Mouse (Mus musculus) kidney, adult 2 months (tissue): Measurements from ENCODE around the gene Tubd1. TPM values are rescaled to one million over a fixed set of nuclear protein-coding genes. Genes with fewer than 3 reads are reported as not detected.

ENCODE experiments used
- DNase-seq: peaks from one replicate; pipeline ENCODE4 v3.0.0; 2021
- H3K27ac ChIP-seq: fragments of 200-500 bp; 2 replicates; pipeline ENCODE4 v1.5.1; 2012; ENCODE audit warnings: low read depth, low read length, control low read depth, inconsistent platforms; ENCODE audit not compliant: insufficient read depth
- H3K27me3 ChIP-seq: fragments of 200-500 bp; replicated peaks from 2 replicates; pipeline ENCODE4 v1.6.1; 2012; ENCODE audit warnings: mild to moderate bottlenecking, moderate library complexity, low read length, inconsistent platforms; ENCODE audit not compliant: control insufficient read depth, insufficient read depth
- H3K36me3 ChIP-seq: fragments of 200-500 bp; 2 replicates; pipeline ENCODE4 v1.6.1; 2012; ENCODE audit warnings: mild to moderate bottlenecking, moderate library complexity, low read length, inconsistent platforms; ENCODE audit not compliant: control insufficient read depth, insufficient read depth
- H3K4me1 ChIP-seq: fragments of 200-500 bp; 2 replicates; pipeline ENCODE4 v1.6.1; 2011; ENCODE audit warnings: low read length; ENCODE audit not compliant: control insufficient read depth, insufficient read depth
- H3K4me3 ChIP-seq: fragments of 200-500 bp; 2 replicates; pipeline ENCODE4 v1.5.1; 2011; ENCODE audit warnings: mild to moderate bottlenecking, low read depth, low read length, control low read depth; ENCODE audit not compliant: insufficient read depth
- CTCF ChIP-seq: fragments of 200-500 bp; conservative IDR thresholded peaks from 2 replicates; pipeline ENCODE4 v1.5.1; 2011; ENCODE audit warnings: low read depth, mild to moderate bottlenecking, control low read depth, low read length, moderate library complexity, mixed read lengths; ENCODE audit not compliant: insufficient read depth, insufficient read length
- POLR2A ChIP-seq: fragments of 200-500 bp; IDR thresholded peaks from one replicate; pipeline ENCODE4 v1.6.1; 2011; ENCODE audit warnings: low read depth, low read length, control low read depth
- WGBS: fragments of 180-500 bp; shearing (Covaris S2); methylation state at CpG from one replicate; pipeline ENCODE4 v1.1.7; 2018; 5-methylcytosine and 5-hydroxymethylcytosine counted together
- polyA plus RNA-seq: library from polyadenylated mRNA; depleted of rRNA; stranded (reverse); fragments of >200 nt; gene quantifications from 2 replicates; pipeline ENCODE4 v1.2.3, GENCODE M21; 2012

The Tubd1 gene
- polyA plus RNA-seq, 1 experiment: 2.8 TPM

DNA sequence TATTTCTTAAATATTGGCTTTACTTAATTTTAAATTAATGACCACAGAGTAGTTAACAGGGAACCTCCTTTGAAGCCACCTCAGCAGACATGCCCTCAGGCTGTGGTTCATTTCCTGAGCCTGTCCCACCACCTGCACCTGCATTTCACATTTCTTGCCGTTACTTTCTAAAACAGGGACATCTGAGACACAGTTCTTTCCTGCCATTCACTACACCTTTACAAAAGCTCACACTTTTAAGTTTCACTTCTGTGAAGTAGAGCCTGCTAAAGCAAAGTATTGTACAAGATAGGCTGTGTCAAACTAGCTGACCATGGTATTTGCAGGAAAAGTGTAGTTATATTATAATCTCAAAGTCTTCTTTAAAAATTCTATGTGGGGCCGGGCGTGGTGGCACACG lies 6.0 kb upstream of the Tubd1 start:
- no peak for DNase-seq
- no peak overlapping the region for H3K27ac ChIP-seq
- peaks cover 6% of the 10 kb centered on the region; the same call in 1 of the 2 replicates for H3K4me1 ChIP-seq
- TF ChIP-seq POLR2A (no peak), CTCF (no peak)
- WGBS: 83% methylated on average over 4 of the region's 4 CpGs
- H3K4me3 ChIP-seq: no peak overlapping the region
- H3K27me3 ChIP-seq: no peaks in the 10 kb centered on the region
- H3K36me3 ChIP-seq: no peaks in the 10 kb centered on the region

DNA sequence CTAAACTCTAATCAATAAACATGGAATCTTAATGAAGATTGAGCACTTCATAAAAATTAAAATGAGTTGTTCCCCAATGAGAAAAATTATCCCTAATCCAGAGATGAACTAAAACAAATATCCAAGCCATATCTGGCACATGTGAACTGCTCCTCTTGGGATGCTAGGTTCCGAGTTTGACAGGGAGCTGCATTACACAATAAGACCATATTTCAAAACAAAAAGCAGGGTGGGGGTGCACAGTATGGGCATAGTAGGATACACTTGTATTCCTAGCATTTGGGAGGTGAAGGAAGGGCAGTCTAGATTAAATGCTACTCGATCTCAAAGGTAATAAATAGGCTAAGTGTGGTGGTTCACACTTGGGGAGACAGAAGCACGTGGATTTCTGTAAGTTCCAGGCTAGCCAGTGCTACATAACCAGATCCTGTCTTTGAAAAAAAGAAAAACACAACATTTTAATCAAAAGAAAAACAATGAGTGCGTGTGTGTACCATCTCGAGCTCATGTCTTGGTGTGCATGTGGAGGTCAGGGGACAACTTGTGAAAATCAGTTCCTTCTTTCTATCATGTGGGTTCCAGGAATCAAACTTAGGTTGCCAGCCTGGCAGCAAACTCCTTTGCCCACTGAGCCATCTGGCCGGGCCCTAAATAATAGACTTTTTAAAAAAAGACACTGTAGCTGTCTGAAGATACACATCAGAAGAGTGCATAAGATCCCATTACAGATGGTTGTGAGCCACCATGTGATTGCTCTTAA lies 4.9 kb upstream of the Tubd1 start:
- Histone ChIP-seq H3K4me1 (peaks cover 7% of the 10 kb centered on the region; the same call in 1 of the 2 replicates), H3K27ac (no peak overlapping the region), H3K4me3 (no peak overlapping the region), H3K27me3 (no peaks in the 10 kb centered on the region), H3K36me3 (no peaks in the 10 kb centered on the region)
- WGBS: 76% methylated on average over 6 of the region's 6 CpGs
- no peak for TF ChIP-seq POLR2A
- no peak for DNase-seq

DNA sequence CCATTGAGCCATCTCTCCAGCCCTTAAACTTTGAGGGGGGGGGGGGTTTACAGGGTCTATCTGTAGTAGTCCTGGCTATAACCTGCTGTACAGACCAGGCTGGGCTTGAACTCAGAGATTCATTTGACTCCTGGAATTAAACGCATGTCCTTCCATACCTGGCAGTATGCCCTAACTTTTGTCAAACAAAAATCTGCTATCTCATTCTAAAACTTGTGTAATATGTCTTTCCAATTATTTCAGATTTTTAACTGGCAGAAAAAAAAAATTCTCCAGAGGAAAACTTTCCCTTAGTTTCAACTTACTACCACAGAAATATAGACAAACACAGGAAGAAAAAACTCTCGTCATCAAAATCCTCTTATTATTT lies 4.3 kb upstream of the Tubd1 start:
- 59% methylated on average over 2 of the region's 2 CpGs for WGBS

DNA sequence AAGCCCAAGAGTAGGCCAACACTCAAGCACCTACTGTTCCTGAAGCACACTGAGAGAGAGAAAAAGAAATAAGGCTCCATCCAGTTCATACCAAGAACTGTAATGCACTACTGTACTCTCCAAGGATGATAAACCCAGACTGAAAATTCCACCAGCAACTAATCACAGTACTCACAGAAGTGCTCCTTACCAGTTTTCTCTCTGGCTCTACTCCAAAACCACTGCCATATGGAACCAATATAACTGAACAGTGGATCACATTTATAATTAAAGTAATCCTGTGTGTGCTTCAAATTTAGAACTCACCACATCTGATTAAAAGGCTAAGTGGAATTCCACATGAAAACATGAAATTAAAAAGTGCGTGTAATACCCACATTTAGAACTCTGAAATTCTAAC lies 1.9 kb upstream of the Tubd1 start:
- no peak overlapping the region for H3K4me3 ChIP-seq
- WGBS: 75% methylated on average over 1 of the region's 1 CpGs
- no peaks in the 10 kb centered on the region for H3K36me3 ChIP-seq
- no peak overlapping the region for H3K27ac ChIP-seq
- peaks cover 10% of the 10 kb centered on the region; the same call in 1 of the 2 replicates for H3K4me1 ChIP-seq
- no peaks in the 10 kb centered on the region for H3K27me3 ChIP-seq
- DNase-seq: no peak
- TF ChIP-seq POLR2A (no peak), CTCF (no peak)

More for the DNA sequence above, 4.3 kb upstream of the Tubd1 start:
- no peak for TF ChIP-seq CTCF
- no peak for TF ChIP-seq POLR2A
- DNase-seq: no peak
- peaks cover 7% of the 10 kb centered on the region; the same call in 1 of the 2 replicates for H3K4me1 ChIP-seq
- H3K27me3 ChIP-seq: no peaks in the 10 kb centered on the region
- no peak overlapping the region for H3K4me3 ChIP-seq
- H3K27ac ChIP-seq: no peak overlapping the region
- H3K36me3 ChIP-seq: no peaks in the 10 kb centered on the region

DNA sequence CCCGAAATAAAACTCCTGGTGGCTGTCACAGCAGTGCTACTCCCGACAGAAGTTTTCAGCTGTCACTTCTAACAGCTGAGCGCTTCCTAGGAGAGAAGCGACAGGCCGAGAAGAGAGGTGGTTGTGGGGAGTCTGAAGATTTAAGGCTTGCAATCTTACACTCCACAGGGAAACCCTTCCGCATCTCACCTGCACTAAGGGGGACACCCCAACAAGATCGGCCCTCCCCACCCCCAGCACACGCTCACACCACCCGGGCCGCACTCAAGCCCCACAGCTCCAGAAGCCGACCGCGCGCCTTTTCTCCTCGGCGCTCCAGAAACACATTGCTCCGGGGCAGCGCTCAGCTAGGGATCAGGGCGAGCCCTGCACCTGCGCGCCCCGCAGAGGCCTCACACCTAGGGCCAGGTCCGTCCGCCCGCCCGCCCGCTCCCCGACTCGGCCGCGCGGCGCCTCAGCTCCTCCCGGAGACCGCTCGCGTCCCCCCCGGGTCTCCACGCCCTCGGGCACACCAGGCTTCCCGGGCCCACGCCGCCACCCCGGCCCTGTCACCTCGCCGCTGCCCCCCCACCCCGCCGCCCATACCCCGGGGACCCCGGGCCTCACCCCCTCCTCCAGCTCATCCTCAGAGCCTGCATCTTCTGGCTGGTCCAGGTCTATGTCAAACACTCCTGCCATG lies 692 bp upstream of the Tubd1 start:
- no peaks in the 10 kb centered on the region for H3K27me3 ChIP-seq
- TF ChIP-seq POLR2A (no peak), CTCF (no peak)
- H3K4me1 ChIP-seq: peaks cover 10% of the 10 kb centered on the region; the same call in 1 of the 2 replicates
- no peaks in the 10 kb centered on the region; the same call in 1 of the 2 replicates for H3K36me3 ChIP-seq
- H3K27ac ChIP-seq: peak overlapping the region; percentile 39; the same call in 1 of the 2 replicates
- H3K4me3 ChIP-seq: peak overlapping the region; percentile 84
- under 1% methylated on average over 50 of the region's 50 CpGs for whole genome bisulfite sequencing
- DNase-seq: peak; percentile 52

DNA sequence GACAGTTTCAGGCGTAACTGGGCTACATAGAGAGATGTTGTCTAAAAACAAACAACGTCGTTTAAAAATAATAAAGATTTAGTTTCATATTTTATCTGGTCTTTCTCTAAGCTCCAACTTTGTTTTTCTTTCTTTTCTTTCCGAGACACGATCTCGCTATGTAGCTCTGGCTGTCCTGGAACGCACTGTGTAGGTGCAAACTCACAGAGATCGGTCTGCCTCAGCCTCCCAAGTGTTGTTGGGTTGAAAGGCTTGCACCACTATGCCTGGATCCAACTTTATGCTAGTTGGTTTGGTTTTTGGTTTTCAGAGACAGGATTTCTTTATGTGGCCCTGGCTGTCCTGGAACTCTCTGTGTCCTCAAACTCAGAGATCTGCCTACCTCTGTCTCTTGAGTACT lies 765 bp downstream of the Tubd1 start:
- Histone ChIP-seq H3K4me3 (peak overlapping the region; percentile 45), H3K36me3 (no peaks in the 10 kb centered on the region; the same call in 1 of the 2 replicates), H3K27ac (no peak overlapping the region), H3K4me1 (peaks cover 10% of the 10 kb centered on the region; the same call in 1 of the 2 replicates), H3K27me3 (no peaks in the 10 kb centered on the region)
- no peak for DNase-seq
- TF ChIP-seq CTCF: no peak
- TF ChIP-seq POLR2A: no peak
- 63% methylated on average over 8 of the region's 8 CpGs for WGBS

DNA sequence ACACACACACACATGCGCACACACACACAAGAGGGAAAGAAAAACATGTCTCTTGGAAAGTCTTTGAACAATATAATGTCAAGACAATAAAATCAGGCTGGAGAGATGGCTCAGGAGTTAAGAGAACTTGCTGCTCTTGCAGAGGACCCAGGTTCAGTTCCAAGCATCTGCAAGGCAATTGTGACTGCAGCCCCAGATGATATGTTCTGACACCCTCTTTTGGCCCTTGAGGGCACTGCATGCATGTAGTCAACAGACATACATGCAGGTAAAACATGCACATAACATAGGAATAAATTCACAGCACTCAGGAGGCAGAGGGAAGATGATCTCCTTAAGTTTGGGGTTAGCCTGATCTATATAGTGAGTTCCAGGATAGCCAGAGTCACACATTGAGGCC lies 2.6 kb downstream of the Tubd1 start:
- Histone ChIP-seq H3K4me1 (peaks cover 10% of the 10 kb centered on the region; the same call in 1 of the 2 replicates), H3K27ac (no peak overlapping the region), H3K36me3 (no peaks in the 10 kb centered on the region; the same call in 1 of the 2 replicates), H3K4me3 (no peak overlapping the region), H3K27me3 (no peaks in the 10 kb centered on the region)
- WGBS: 100% methylated on average over 1 of the region's 1 CpGs
- TF ChIP-seq POLR2A (no peak), CTCF (peak; percentile 21; the same call in 1 of the 2 replicates)
- DNase-seq: no peak
